Mouse (Mus musculus) brain, embryonic 14.5 days (tissue): ENCODE measurements at regions not wholly inside any gene's neighbourhood (a gene's known extent, or its start where the extent isn't known, plus 50 kb on each side); places are given as distances from the start of the nearest gene placed in this dataset.

Experiments
- CTCF ChIP-seq: fragments of 200-500 bp; IDR thresholded peaks from 2 replicates; pipeline ENCODE4 v1.5.1; 2012; ENCODE audit warnings: inconsistent platforms, mild to moderate bottlenecking, moderate library complexity, borderline replicate concordance; ENCODE audit not compliant: insufficient read depth, insufficient read length; ENCODE audit errors: extremely low read depth
- POLR2A ChIP-seq: fragments of 200-500 bp; IDR thresholded peaks from 2 replicates; pipeline ENCODE4 v1.6.1; 2012; ENCODE audit warnings: mild to moderate bottlenecking, inconsistent platforms, borderline replicate concordance; ENCODE audit not compliant: poor library complexity, insufficient read depth, insufficient read length, severe bottlenecking; ENCODE audit errors: extremely low read depth

GRCm38 (mm10) chr11:18531264-18532110 is 487.3 kb downstream of the Meis1 start:
- TF ChIP-seq POLR2A, result no peak
- no peak for TF ChIP-seq CTCF
